Mouse (Mus musculus) olfactory bulb, adult 2 months (tissue): ENCODE measurements around the gene Zar1.

ENCODE experiments used
- CTCF ChIP-seq: fragments of 200-500 bp; IDR thresholded peaks from 2 replicates; pipeline ENCODE4 v1.5.1; 2012; ENCODE audit warnings: low read depth, mild to moderate bottlenecking, low read length, moderate library complexity; ENCODE audit not compliant: insufficient read depth
- POLR2A ChIP-seq: fragments of 200-500 bp; IDR thresholded peaks from 2 replicates; pipeline ENCODE4 v1.6.1; 2012; ENCODE audit warnings: mild to moderate bottlenecking, low read depth, low read length, moderate library complexity; ENCODE audit not compliant: insufficient read depth

- TF ChIP-seq CTCF, result no peak
- no peak for TF ChIP-seq POLR2A
Measured at GRCm38 (mm10) chr5:72551209-72551608, 29.8 kb downstream of the Zar1 start.
